Mouse (Mus musculus): ENCODE measurements around the gene Tmem132d.

- TF ChIP-seq CTCF (IDR thresholded peaks at IDR 0.05; ENCODE audit: control insufficient read depth, insufficient read depth, low read length), result no peak
- no peak for TF ChIP-seq POLR2A (IDR thresholded peaks at IDR 0.05; ENCODE audit: borderline replicate concordance, control insufficient read depth, low read depth, low read length)
Measured at GRCm38 (mm10) chr5:128112518-128112917, 320.4 kb downstream of the Tmem132d start.
